Mouse (Mus musculus) hindbrain, embryonic 11.5 days (tissue): ENCODE measurements around the gene Wipf1. TPM values are rescaled to one million over a fixed set of nuclear protein-coding genes. Genes with fewer than 3 reads are reported as not detected.

Experiments
- ATAC-seq: fragments of 200-750 bp; cut with Nextera tagmentation; 2 replicates; pipeline ENCODE4 v1.8.0; 2017; ENCODE audit warnings: mild to moderate bottlenecking, moderate TSS enrichment, moderate library complexity; ENCODE audit not compliant: low FRiP score
- DNase-seq: peaks from one replicate; pipeline ENCODE4 v3.0.0-alpha.2; 2015; ENCODE audit warnings: low spot score
- H3K27ac ChIP-seq: fragments of 300-500 bp; sonication (generic); 2 replicates; pipeline ENCODE4 v1.5.1; 2014; ENCODE audit warnings: mild to moderate bottlenecking, low read depth, low read length
- H3K27me3 ChIP-seq: fragments of 300-500 bp; sonication (generic); 2 replicates; pipeline ENCODE4 v1.6.1; 2014; ENCODE audit warnings: mild to moderate bottlenecking, low read length, moderate library complexity, mixed read lengths; ENCODE audit not compliant: control insufficient read depth, insufficient read depth
- H3K36me3 ChIP-seq: fragments of 300-500 bp; sonication (generic); 2 replicates; pipeline ENCODE4 v1.6.1; 2014; ENCODE audit warnings: mild to moderate bottlenecking, low read length, moderate library complexity, mixed read lengths; ENCODE audit not compliant: control insufficient read depth, insufficient read depth
- H3K4me1 ChIP-seq: fragments of 300-500 bp; sonication (generic); replicated peaks from 2 replicates; pipeline ENCODE4 v1.6.1; 2014; ENCODE audit warnings: low read length, mixed read lengths; ENCODE audit not compliant: control insufficient read depth, insufficient read depth
- H3K4me2 ChIP-seq: fragments of 300-500 bp; sonication (generic); replicated peaks from 2 replicates; pipeline ENCODE4 v1.6.1; 2014; ENCODE audit warnings: mild to moderate bottlenecking, low read depth, low read length
- H3K4me3 ChIP-seq: fragments of 300-500 bp; sonication (generic); 2 replicates; pipeline ENCODE4 v1.5.1; 2014; ENCODE audit warnings: low read depth, low read length
- H3K9ac ChIP-seq: fragments of 300-500 bp; sonication (generic); 2 replicates; pipeline ENCODE4 v1.6.1; 2014; ENCODE audit warnings: low read depth, low read length
- H3K9me3 ChIP-seq: fragments of 300-500 bp; sonication (generic); 2 replicates; pipeline ENCODE4 v1.6.1; 2016; ENCODE audit warnings: low read length; ENCODE audit not compliant: control insufficient read depth
- WGBS: fragments of 180-500 bp; shearing (Covaris S2); extraction: QIAGEN DNeasy Blood & Tissue Kit; methylation state at CpG from one replicate; pipeline ENCODE4 v1.1.7; 2014; 5-methylcytosine and 5-hydroxymethylcytosine counted together
- polyA plus RNA-seq: library from polyadenylated mRNA; unstranded; fragments of >200 nt; fragmentation: Nextera tagmentation; extraction: Ambion mirVana; gene quantifications from 2 replicates; pipeline ENCODE4 v1.2.1, GENCODE M21; 2014

Wipf1 gene
- polyA plus RNA-seq: 9.2 and 9.7 TPM in 2 replicates

- peak within 1 kb of the TSS; percentile 37 for H3K27ac ChIP-seq
Measured at GRCm38 (mm10) chr2:73529356-73530330, at the start of gene Wipf1. TSS of gene Wipf1 (minus strand) at chr2:73529734.

GRCm38 (mm10) chr2:73579168-73579567 lies 49.6 kb upstream of the Wipf1 start:
- WGBS: 59% methylated on average over 5 of the region's 5 CpGs
- H3K4me1 ChIP-seq: no peaks in the 10 kb centered on the region
- H3K27me3 ChIP-seq: no peaks in the 10 kb centered on the region; the same call in 1 of the 2 replicates
- no peak overlapping the region for H3K9ac ChIP-seq
- no peak overlapping the region for H3K27ac ChIP-seq
- no peak overlapping the region for H3K4me3 ChIP-seq
- no peaks in the 10 kb centered on the region for H3K36me3 ChIP-seq
- DNase-seq: no peak
- no peaks in the 10 kb centered on the region for H3K9me3 ChIP-seq
- no peak for ATAC-seq
- H3K4me2 ChIP-seq: no peak overlapping the region

More at GRCm38 (mm10) chr2:73529356-73530330, at the start of gene Wipf1:
- Histone ChIP-seq H3K4me1 (peaks cover 2% of the 10 kb centered on the region; the same call in 1 of the 2 replicates), H3K9ac (peak within 1 kb of the TSS; percentile 94), H3K4me3 (peak within 1 kb of the TSS; percentile 83), H3K36me3 (no peaks in the 10 kb centered on the region), H3K4me2 (peak within 1 kb of the TSS; percentile 76), H3K27me3 (no peaks in the 10 kb centered on the region), H3K9me3 (no peaks in the 10 kb centered on the region)
- DNase-seq (peak; percentile 84), ATAC-seq (peak; percentile 91)
- WGBS: under 1% methylated on average over 61 of the region's 66 CpGs

- ATAC-seq: no peak
- Histone ChIP-seq H3K4me3 (no peak overlapping the region), H3K4me1 (no peaks in the 10 kb centered on the region), H3K36me3 (no peaks in the 10 kb centered on the region), H3K27me3 (no peaks in the 10 kb centered on the region; the same call in 1 of the 2 replicates), H3K27ac (no peak overlapping the region), H3K9me3 (no peaks in the 10 kb centered on the region), H3K4me2 (no peak overlapping the region), H3K9ac (no peak overlapping the region)
- 82% methylated on average over 6 of the region's 6 CpGs for WGBS
- no peak for DNase-seq
Measured at GRCm38 (mm10) chr2:73574418-73574817, 44.9 kb upstream of the Wipf1 start.

- H3K27me3 ChIP-seq: no peaks in the 10 kb centered on the region; the same call in 1 of the 2 replicates
- WGBS: 88% methylated on average over 4 of the region's 4 CpGs
- H3K4me3 ChIP-seq: no peak overlapping the region
- no peaks in the 10 kb centered on the region for H3K4me1 ChIP-seq
- DNase-seq (no peak), ATAC-seq (no peak)
- no peaks in the 10 kb centered on the region for H3K9me3 ChIP-seq
- H3K9ac ChIP-seq: no peak overlapping the region
- H3K36me3 ChIP-seq: no peaks in the 10 kb centered on the region
- no peak overlapping the region for H3K4me2 ChIP-seq
- H3K27ac ChIP-seq: no peak overlapping the region
Measured at GRCm38 (mm10) chr2:73573556-73573955, 44.0 kb upstream of the Wipf1 start.

GRCm38 (mm10) chr2:73572539-73573372 lies 43.2 kb upstream of the Wipf1 start:
- H3K4me1 ChIP-seq: no peaks in the 10 kb centered on the region
- H3K9me3 ChIP-seq: no peaks in the 10 kb centered on the region
- no peak overlapping the region for H3K9ac ChIP-seq
- ATAC-seq (peak; percentile 93), DNase-seq (peak; percentile 89)
- WGBS: 22% methylated on average over 23 of the region's 23 CpGs
- no peaks in the 10 kb centered on the region for H3K27me3 ChIP-seq
- H3K27ac ChIP-seq: 0 out of 2 replicates have a peak overlapping the region, but pooled peaks have one; percentile 51
- peak overlapping the region; percentile 25 for H3K4me3 ChIP-seq
- H3K36me3 ChIP-seq: no peaks in the 10 kb centered on the region
- H3K4me2 ChIP-seq: peak overlapping the region; percentile 38

GRCm38 (mm10) chr2:73571901-73572300 lies 42.4 kb upstream of the Wipf1 start:
- Histone ChIP-seq H3K4me1 (no peaks in the 10 kb centered on the region), H3K27ac (no peak overlapping the region), H3K27me3 (no peaks in the 10 kb centered on the region), H3K36me3 (no peaks in the 10 kb centered on the region), H3K9me3 (no peaks in the 10 kb centered on the region), H3K4me3 (no peak overlapping the region), H3K9ac (no peak overlapping the region), H3K4me2 (no peak overlapping the region)
- DNase-seq: no peak
- peak; percentile 34; the same call in 1 of the 2 replicates for ATAC-seq
- WGBS: 75% methylated on average over 6 of the region's 6 CpGs

GRCm38 (mm10) chr2:73571304-73571703 lies 41.8 kb upstream of the Wipf1 start:
- Histone ChIP-seq H3K9ac (no peak overlapping the region), H3K4me1 (no peaks in the 10 kb centered on the region), H3K9me3 (no peaks in the 10 kb centered on the region), H3K4me2 (no peak overlapping the region), H3K4me3 (no peak overlapping the region), H3K27me3 (no peaks in the 10 kb centered on the region), H3K27ac (no peak overlapping the region), H3K36me3 (no peaks in the 10 kb centered on the region)
- WGBS: 95% methylated on average over 9 of the region's 9 CpGs
- DNase-seq: no peak
- no peak for ATAC-seq

- H3K27me3 ChIP-seq: no peaks in the 10 kb centered on the region
- H3K9ac ChIP-seq: no peak overlapping the region
- H3K4me1 ChIP-seq: no peaks in the 10 kb centered on the region
- DNase-seq (peak; percentile 78), ATAC-seq (no peak)
- 26% methylated on average over 8 of the region's 8 CpGs for WGBS
- H3K4me3 ChIP-seq: no peak overlapping the region
- H3K36me3 ChIP-seq: no peaks in the 10 kb centered on the region
- no peaks in the 10 kb centered on the region for H3K9me3 ChIP-seq
- H3K4me2 ChIP-seq: no peak overlapping the region
- no peak overlapping the region for H3K27ac ChIP-seq
Measured at GRCm38 (mm10) chr2:73566989-73567605, 37.6 kb upstream of the Wipf1 start.
